Mouse (Mus musculus): ENCODE results near the gene Nabp2. TPM values are rescaled to one million over a fixed set of nuclear protein-coding genes. Genes with fewer than 3 reads are reported as not detected.

Gene Nabp2
- total RNA-seq, 4 experiments from 2014 or later = 90.1 to 97.4 (median 94.1) TPM

- no peak for DNase-seq (ENCODE audit: low spot score in 2 of 2)
These were observed 18.2 kb upstream of the Nabp2 start for GRCm38 (mm10) chr10:128429454-128429853.

GRCm38 (mm10) chr10:128429052-128429451, 17.8 kb upstream of the Nabp2 start:
- no peak for DNase-seq (ENCODE audit: low spot score in 2 of 2)

GRCm38 (mm10) chr10:128425260-128425659, 14.0 kb upstream of the Nabp2 start:
- DNase-seq (ENCODE audit: low spot score in 2 of 2) = no peak

- DNase-seq (ENCODE audit: low spot score in 2 of 2) = no peak
These were observed 13.3 kb upstream of the Nabp2 start for GRCm38 (mm10) chr10:128424604-128425003.

GRCm38 (mm10) chr10:128422426-128422825, 11.1 kb upstream of the Nabp2 start:
- no peak for DNase-seq (ENCODE audit: low spot score in 2 of 2)

GRCm38 (mm10) chr10:128414848-128415247, 3.6 kb upstream of the Nabp2 start:
- DNase-seq (ENCODE audit: low spot score in 2 of 2) = no peak

GRCm38 (mm10) chr10:128413076-128413475, 1.8 kb upstream of the Nabp2 start:
- DNase-seq (ENCODE audit: low spot score in 2 of 2) = no peak

- DNase-seq (ENCODE audit: low spot score in 2 of 2) = no peak
These were observed 1.3 kb upstream of the Nabp2 start for GRCm38 (mm10) chr10:128412558-128412957.

- no peak for DNase-seq (ENCODE audit: low spot score in 2 of 2)
These were observed 726 bp upstream of the Nabp2 start for GRCm38 (mm10) chr10:128412055-128412381.

- DNase-seq (ENCODE audit: low spot score in 2 of 2) = no peak
These were observed 789 bp downstream of the Nabp2 start for GRCm38 (mm10) chr10:128410560-128410845.

- DNase-seq (ENCODE audit: low spot score in 2 of 2) = peak; percentile 94 to 97
These were observed 1.4 kb downstream of the Nabp2 start for GRCm38 (mm10) chr10:128409692-128410559.

- DNase-seq (ENCODE audit: low spot score in 2 of 2) = peak in 1 of 2 experiments; percentile 44
These were observed 2.4 kb downstream of the Nabp2 start for GRCm38 (mm10) chr10:128408591-128409535.

GRCm38 (mm10) chr10:128403931-128404330, 7.4 kb downstream of the Nabp2 start:
- no peak for DNase-seq (ENCODE audit: low spot score in 2 of 2)

GRCm38 (mm10) chr10:128401638-128402037, 9.7 kb downstream of the Nabp2 start:
- no peak for DNase-seq (ENCODE audit: low spot score in 2 of 2)

- DNase-seq (ENCODE audit: low spot score in 2 of 2) = no peak
These were observed 10.2 kb downstream of the Nabp2 start, which contains the start of gene Slc39a5 for GRCm38 (mm10) chr10:128401056-128401455. TSS of gene Slc39a5 (minus strand) at chr10:128401229.

- DNase-seq (ENCODE audit: low spot score in 2 of 2) = no peak
These were observed 11.0 kb downstream of the Nabp2 start for GRCm38 (mm10) chr10:128400338-128400737.

- DNase-seq (ENCODE audit: low spot score in 2 of 2) = no peak
These were observed 13.8 kb downstream of the Nabp2 start for GRCm38 (mm10) chr10:128397466-128397865.

- DNase-seq (ENCODE audit: low spot score in 2 of 2) = peak in 1 of 2 experiments; percentile 24
These were observed 14.5 kb downstream of the Nabp2 start for GRCm38 (mm10) chr10:128396716-128397264.

- DNase-seq (ENCODE audit: low spot score in 2 of 2) = no peak
These were observed 15.1 kb downstream of the Nabp2 start for GRCm38 (mm10) chr10:128396017-128396673.

GRCm38 (mm10) chr10:128391850-128392249, 19.4 kb downstream of the Nabp2 start:
- DNase-seq (ENCODE audit: low spot score in 2 of 2) = no peak

- DNase-seq (ENCODE audit: low spot score in 2 of 2) = peak in 1 of 2 experiments; percentile 26
These were observed 20.9 kb downstream of the Nabp2 start for GRCm38 (mm10) chr10:128390366-128390765.

Measured in left cerebral cortex, adult 8-10 months (tissue).